ENCODE assay signal across 8 mouse cellular contexts in genomic region chr13:107072345-107073038, GRCm38 (mm10). TPM values are rescaled to one million over a fixed set of nuclear protein-coding genes. Genes with fewer than 3 reads are reported as not detected.
DNase-seq lines count a peak whose midpoint lies in the region; ATAC-seq and TF ChIP-seq lines count a peak whose summit lies in the region.

No protein-coding gene starts in this region.

- no peaks in the 10 kb centered on the region for H3K36me3 ChIP-seq in kidney, postnatal 0 days (ENCODE audit: insufficient read depth, low read length)
- no peaks in the 10 kb centered on the region for H3K36me3 ChIP-seq in embryonic facial prominence, embryonic 14.5 days (ENCODE audit: control insufficient read depth, insufficient read depth, low read length)
- H3K36me3 ChIP-seq in hindbrain, postnatal 0 days (ENCODE audit: insufficient read depth, low read length) = no peaks in the 10 kb centered on the region
- H3K36me3 ChIP-seq in midbrain, postnatal 0 days (ENCODE audit: insufficient read depth, low read length) = no peaks in the 10 kb centered on the region

- H3K4me3 ChIP-seq in kidney, postnatal 0 days (replicated peaks; ENCODE audit: low read depth, low read length) = peak overlapping the region; percentile 25; the same call in 1 of the 2 replicates
- H3K4me3 ChIP-seq in embryonic facial prominence, embryonic 14.5 days (ENCODE audit: low read depth, low read length) = peak overlapping the region; percentile 28
- peak overlapping the region; percentile 24 for H3K4me3 ChIP-seq in hindbrain, postnatal 0 days (ENCODE audit: low read length)
- peak overlapping the region; percentile 25; the same call in 1 of the 2 replicates for H3K4me3 ChIP-seq in midbrain, postnatal 0 days (ENCODE audit: low read depth, low read length)

- no peak for TF ChIP-seq CTCF in kidney, postnatal 0 days (IDR thresholded peaks at IDR 0.05; ENCODE audit: low read depth)
- TF ChIP-seq CTCF in hindbrain, postnatal 0 days (IDR thresholded peaks at IDR 0.05; ENCODE audit: low read depth) = no peak
- TF ChIP-seq CTCF in midbrain, postnatal 0 days (IDR thresholded peaks at IDR 0.05) = no peak

- ATAC-seq in kidney, postnatal 0 days (replicated peaks; ENCODE audit: low FRiP score, low read depth) = no peak
- peak; percentile 19; the same call in 1 of the 2 replicates for ATAC-seq in embryonic facial prominence, embryonic 14.5 days (ENCODE audit: low read depth)
- ATAC-seq in hindbrain, postnatal 0 days = peak; percentile 62; the same call in 1 of the 2 replicates
- ATAC-seq in midbrain, postnatal 0 days (ENCODE audit: low FRiP score) = peak; percentile 63
- no peak for ATAC-seq in inflammation-experienced regulatory T-cells, adult 6 months

- peak overlapping the region; percentile 53 for H3K4me2 ChIP-seq in kidney, postnatal 0 days (ENCODE audit: low read length)
- H3K4me2 ChIP-seq in embryonic facial prominence, embryonic 14.5 days (ENCODE audit: low read depth, low read length) = peak overlapping the region; percentile 59
- peak overlapping the region; percentile 62 for H3K4me2 ChIP-seq in hindbrain, postnatal 0 days (ENCODE audit: low read depth, low read length)
- H3K4me2 ChIP-seq in midbrain, postnatal 0 days (ENCODE audit: low read depth, low read length, poor library complexity, severe bottlenecking) = peak overlapping the region; percentile 45

- no peak overlapping the region for H3K27ac ChIP-seq in kidney, postnatal 0 days
- H3K27ac ChIP-seq in embryonic facial prominence, embryonic 14.5 days (replicated peaks; ENCODE audit: low read depth, low read length) = peak overlapping the region; percentile 53; the same call in 1 of the 2 replicates
- peak overlapping the region; percentile 13; the same call in 1 of the 2 replicates for H3K27ac ChIP-seq in hindbrain, postnatal 0 days
- peak overlapping the region; percentile 62; the same call in 1 of the 2 replicates for H3K27ac ChIP-seq in midbrain, postnatal 0 days (ENCODE audit: low read depth, low read length)

- 0 out of 2 replicates have a peak overlapping the region, but pooled peaks have one; percentile 31 for H3K9ac ChIP-seq in kidney, postnatal 0 days (ENCODE audit: low read depth, low read length)
- H3K9ac ChIP-seq in embryonic facial prominence, embryonic 14.5 days (ENCODE audit: low read depth, low read length) = peak overlapping the region; percentile 55
- H3K9ac ChIP-seq in hindbrain, postnatal 0 days (replicated peaks; ENCODE audit: low read length) = peak overlapping the region; percentile 37
- peak overlapping the region; percentile 36; the same call in 1 of the 2 replicates for H3K9ac ChIP-seq in midbrain, postnatal 0 days (replicated peaks; ENCODE audit: low read length, poor library complexity, severe bottlenecking)

- H3K27me3 ChIP-seq in kidney, postnatal 0 days (ENCODE audit: insufficient read depth, low read length) = no peaks in the 10 kb centered on the region
- H3K27me3 ChIP-seq in embryonic facial prominence, embryonic 14.5 days (replicated peaks; ENCODE audit: control insufficient read depth, insufficient read depth, low read length) = no peaks in the 10 kb centered on the region
- no peaks in the 10 kb centered on the region for H3K27me3 ChIP-seq in hindbrain, postnatal 0 days (ENCODE audit: insufficient read depth, low read length)
- no peaks in the 10 kb centered on the region for H3K27me3 ChIP-seq in midbrain, postnatal 0 days (ENCODE audit: insufficient read depth, low read length)

- 38% methylated on average over 11 of the region's 11 CpGs for WGBS in kidney, postnatal 0 days
- WGBS in embryonic facial prominence, embryonic 14.5 days = 22% methylated on average over 11 of the region's 11 CpGs
- 19% methylated on average over 11 of the region's 11 CpGs for WGBS in hindbrain, postnatal 0 days
- WGBS in midbrain, postnatal 0 days = 10% methylated on average over 11 of the region's 11 CpGs

- no peaks in the 10 kb centered on the region for H3K4me1 ChIP-seq in kidney, postnatal 0 days (replicated peaks; ENCODE audit: insufficient read depth, low read length)
- 0 out of 2 replicates have a peak, but pooled peaks cover 4% of the 10 kb centered on the region for H3K4me1 ChIP-seq in embryonic facial prominence, embryonic 14.5 days (ENCODE audit: control insufficient read depth, insufficient read depth, low read length)
- H3K4me1 ChIP-seq in hindbrain, postnatal 0 days (ENCODE audit: insufficient read depth, low read length) = no peaks in the 10 kb centered on the region
- H3K4me1 ChIP-seq in midbrain, postnatal 0 days (ENCODE audit: insufficient read depth, low read length) = no peaks in the 10 kb centered on the region

- H3K9me3 ChIP-seq in kidney, postnatal 0 days (replicated peaks; ENCODE audit: low read length) = no peaks in the 10 kb centered on the region
- H3K9me3 ChIP-seq in embryonic facial prominence, embryonic 14.5 days (ENCODE audit: control insufficient read depth, low read length) = no peaks in the 10 kb centered on the region
- H3K9me3 ChIP-seq in hindbrain, postnatal 0 days (ENCODE audit: low read length) = no peaks in the 10 kb centered on the region
- H3K9me3 ChIP-seq in midbrain, postnatal 0 days (ENCODE audit: low read length) = no peaks in the 10 kb centered on the region

- no peak for DNase-seq in kidney, postnatal 0 days (ENCODE audit: low spot score)
- no peak for DNase-seq in kidney, adult 11 months
- no peak for DNase-seq in embryonic facial prominence, embryonic 14.5 days (ENCODE audit: low spot score)
- peak; percentile 6 for DNase-seq in hindbrain, postnatal 0 days (ENCODE audit: low spot score)
- no peak for DNase-seq in midbrain, postnatal 0 days (ENCODE audit: low spot score)
- no peak for DNase-seq in ovary, postnatal 10 days (ENCODE audit: low spot score)
- no peak for DNase-seq in kidney, adult 18-20 months

RNA-seq across cellular contexts. Expression of gene Kif2a, which starts 50.6 kb away (rescaled TPM):
- 17.9 and 25.8 TPM in 2 replicates for polyA plus RNA-seq in kidney, postnatal 0 days (2015; fragmentation: Nextera tagmentation; extraction: Ambion mirVana)
- 24.3 and 25.6 TPM in 2 replicates for polyA plus RNA-seq in embryonic facial prominence, embryonic 14.5 days (2014; fragmentation: Nextera tagmentation; extraction: Ambion mirVana)
- total RNA-seq in hindbrain, postnatal 0 days (2014; rRNA removed) = 23.7 and 29.9 TPM in 2 replicates
- polyA plus RNA-seq in hindbrain, postnatal 0 days (2015; fragmentation: Nextera tagmentation; extraction: Ambion mirVana) = 81.2 and 102 TPM in 2 replicates
- 44.4 and 58.9 TPM in 2 replicates for total RNA-seq in midbrain, postnatal 0 days (2014; rRNA removed)
- polyA plus RNA-seq in midbrain, postnatal 0 days (2015; fragmentation: Nextera tagmentation; extraction: Ambion mirVana) = 87.4 and 97.3 TPM in 2 replicates
- polyA plus RNA-seq in inflammation-experienced regulatory T-cells, adult 6 months (2017; shearing (Covaris generic)) = 10 to 100 TPM; 14.7 to 20.8 (median 15.7) TPM

Comparison
In these comparisons a context has a peak if more than half of its experiments do, and no peak if none do; other contexts are left out.
1. ATAC-seq: peak in embryonic facial prominence, embryonic 14.5 days (single experiment), hindbrain, postnatal 0 days (single experiment) and midbrain, postnatal 0 days (single experiment); none in kidney, postnatal 0 days (single experiment) and inflammation-experienced regulatory T-cells, adult 6 months (single experiment).
2. Peak in every context shown above with its lines, with median percentiles within 50 percentile points of each other: H3K4me2 ChIP-seq, H3K4me3 ChIP-seq and H3K9ac ChIP-seq.